Mouse (Mus musculus) midbrain, embryonic 12.5 days (tissue): ENCODE results near the gene Akap13. TPM values are rescaled to one million over a fixed set of nuclear protein-coding genes. Genes with fewer than 3 reads are reported as not detected.

ENCODE experiments used
- ATAC-seq: fragments of 200-750 bp; cut with Nextera tagmentation; 2 replicates; pipeline ENCODE4 v1.8.0; 2017; ENCODE audit warnings: low read depth, moderate TSS enrichment, moderate library complexity; ENCODE audit not compliant: low FRiP score
- H3K27ac ChIP-seq: fragments of 300-500 bp; sonication (generic); replicated peaks from 2 replicates; pipeline ENCODE4 v1.5.1; 2016; ENCODE audit warnings: mild to moderate bottlenecking
- H3K27me3 ChIP-seq: fragments of 300-500 bp; sonication (generic); 2 replicates; pipeline ENCODE4 v1.6.1; 2016; ENCODE audit warnings: mild to moderate bottlenecking
- H3K36me3 ChIP-seq: fragments of 300-500 bp; sonication (generic); 2 replicates; pipeline ENCODE4 v1.6.1; 2016
- H3K4me1 ChIP-seq: fragments of 300-500 bp; sonication (generic); 2 replicates; pipeline ENCODE4 v1.6.1; 2016
- H3K4me2 ChIP-seq: fragments of 300-500 bp; sonication (generic); replicated peaks from 2 replicates; pipeline ENCODE4 v1.6.1; 2016; ENCODE audit warnings: mild to moderate bottlenecking, moderate library complexity
- H3K4me3 ChIP-seq: fragments of 300-500 bp; sonication (generic); 2 replicates; pipeline ENCODE4 v1.5.1; 2016; ENCODE audit warnings: mild to moderate bottlenecking
- H3K9ac ChIP-seq: fragments of 300-500 bp; sonication (generic); replicated peaks from 2 replicates; pipeline ENCODE4 v1.6.1; 2016; ENCODE audit warnings: mild to moderate bottlenecking, moderate library complexity
- H3K9me3 ChIP-seq: fragments of 300-500 bp; sonication (generic); 2 replicates; pipeline ENCODE4 v1.6.1; 2016; ENCODE audit warnings: mild to moderate bottlenecking
- WGBS: fragments of 180-500 bp; shearing (Covaris S2); methylation state at CpG from one replicate; pipeline ENCODE4 v1.1.7; 2016; 5-methylcytosine and 5-hydroxymethylcytosine counted together
- polyA plus RNA-seq: library from polyadenylated mRNA; unstranded; fragments of >200 nt; fragmentation: Nextera tagmentation; extraction: Ambion mirVana; gene quantifications from 2 replicates; pipeline ENCODE4 v1.2.1, GENCODE M21; 2016

Gene Akap13
- polyA plus RNA-seq, 1 experiment from 2014 or later, result 32.9 TPM

DNA sequence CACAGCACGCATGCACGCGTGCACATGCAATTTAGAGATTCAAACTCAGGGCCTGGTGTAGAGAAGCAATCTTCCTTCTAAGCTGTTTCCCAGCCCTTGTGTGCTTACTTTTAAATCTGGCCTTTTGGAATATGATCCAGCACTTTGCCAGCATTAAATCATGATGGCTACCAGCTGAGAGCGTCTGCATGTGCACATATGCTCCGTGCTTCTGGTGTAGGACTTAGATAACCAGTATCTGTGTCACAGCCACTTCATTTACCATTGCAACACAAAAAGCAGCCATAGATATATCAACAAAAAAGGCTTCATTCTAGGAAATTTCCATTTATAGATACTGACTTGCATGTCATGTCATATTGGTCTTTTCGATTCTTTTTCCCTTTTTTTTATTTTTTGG, 249.5 kb downstream of the Akap13 start:
- H3K4me1 ChIP-seq, result no peaks in the 10 kb centered on the region
- H3K9me3 ChIP-seq, result no peaks in the 10 kb centered on the region
- no peak for ATAC-seq
- no peaks in the 10 kb centered on the region for H3K27me3 ChIP-seq
- peaks cover 26% of the 10 kb centered on the region; the same call in 1 of the 2 replicates for H3K36me3 ChIP-seq
- H3K9ac ChIP-seq, result no peak overlapping the region
- H3K27ac ChIP-seq, result no peak overlapping the region
- H3K4me3 ChIP-seq, result no peak overlapping the region
- H3K4me2 ChIP-seq, result no peak overlapping the region
- 95% methylated on average over 6 of the region's 6 CpGs for WGBS

DNA sequence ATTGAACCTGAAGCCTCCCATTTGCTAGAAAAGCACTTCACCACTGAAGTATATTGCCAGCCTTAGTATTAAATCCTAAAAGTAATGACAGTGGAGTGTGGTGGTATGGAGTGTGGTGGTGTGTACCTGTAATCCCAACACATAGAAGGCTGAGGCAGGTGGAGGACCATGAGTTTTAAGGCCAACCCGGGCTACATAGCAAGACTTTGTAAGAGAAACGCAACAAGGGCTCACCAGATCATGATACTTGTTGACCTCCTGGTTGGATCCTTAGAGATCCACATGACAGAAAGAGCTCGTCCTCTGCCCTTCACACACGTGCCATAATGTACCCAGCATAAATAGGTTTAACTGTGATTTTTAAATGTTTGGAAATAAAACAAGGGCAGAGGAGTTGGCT, 254.6 kb downstream of the Akap13 start:
- Histone ChIP-seq H3K27me3 (no peaks in the 10 kb centered on the region), H3K27ac (no peak overlapping the region), H3K4me1 (no peaks in the 10 kb centered on the region), H3K4me2 (no peak overlapping the region), H3K9me3 (no peaks in the 10 kb centered on the region), H3K9ac (no peak overlapping the region), H3K36me3 (0 out of 2 replicates have a peak, but pooled peaks cover 13% of the 10 kb centered on the region), H3K4me3 (no peak overlapping the region)
- 93% methylated on average over 4 of the region's 4 CpGs for WGBS
- ATAC-seq, result no peak

DNA sequence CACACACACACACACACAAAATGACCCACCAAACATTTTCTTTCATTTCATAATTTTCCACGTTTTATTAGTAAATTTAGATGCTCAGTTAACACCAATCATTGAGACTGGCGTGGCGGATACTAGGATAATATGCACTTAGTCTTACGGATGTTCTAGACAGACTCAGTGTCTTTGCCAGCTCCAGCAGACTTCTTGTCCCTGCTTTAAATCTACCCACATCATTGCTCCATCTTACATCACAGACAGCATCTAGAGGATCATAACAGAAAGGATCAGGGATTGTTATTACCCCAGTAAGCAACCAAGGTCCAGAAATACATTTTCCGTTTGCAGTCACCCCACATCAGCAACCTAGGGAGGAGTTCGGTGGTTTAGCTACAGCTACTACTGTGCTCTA, 255.6 kb downstream of the Akap13 start:
- H3K9me3 ChIP-seq, result no peaks in the 10 kb centered on the region
- H3K27me3 ChIP-seq, result no peaks in the 10 kb centered on the region
- 0 out of 2 replicates have a peak, but pooled peaks cover 11% of the 10 kb centered on the region for H3K36me3 ChIP-seq
- no peak overlapping the region for H3K4me3 ChIP-seq
- H3K9ac ChIP-seq, result no peak overlapping the region
- no peak overlapping the region for H3K4me2 ChIP-seq
- no peaks in the 10 kb centered on the region for H3K4me1 ChIP-seq
- H3K27ac ChIP-seq, result no peak overlapping the region
- 93% methylated on average over 6 of the region's 6 CpGs for WGBS
- no peak for ATAC-seq

DNA sequence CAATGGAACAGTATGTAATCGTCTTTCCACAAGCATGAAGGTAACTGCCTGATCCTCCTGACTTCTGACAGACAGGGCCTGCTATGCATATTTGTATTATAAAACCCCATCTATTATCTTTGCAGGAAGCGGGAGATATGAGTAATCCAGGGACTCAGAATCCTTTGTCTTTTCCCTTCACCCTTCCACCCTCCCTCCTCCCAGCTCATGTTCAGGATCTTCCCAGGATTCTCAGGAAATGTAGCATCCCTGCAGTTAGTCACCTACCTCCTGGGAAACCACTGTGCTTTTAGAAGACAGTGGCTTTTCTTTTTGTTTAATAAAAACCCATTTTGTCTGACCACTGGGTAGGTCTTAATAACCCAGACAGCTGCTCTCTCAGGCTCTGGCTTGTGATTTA, 256.1 kb downstream of the Akap13 start:
- Histone ChIP-seq H3K4me2 (no peak overlapping the region), H3K4me1 (no peaks in the 10 kb centered on the region), H3K4me3 (no peak overlapping the region), H3K9me3 (no peaks in the 10 kb centered on the region), H3K27me3 (no peaks in the 10 kb centered on the region), H3K9ac (no peak overlapping the region), H3K36me3 (0 out of 2 replicates have a peak, but pooled peaks cover 9% of the 10 kb centered on the region), H3K27ac (no peak overlapping the region)
- WGBS, result 64% methylated on average over 2 of the region's 2 CpGs
- ATAC-seq, result no peak

DNA sequence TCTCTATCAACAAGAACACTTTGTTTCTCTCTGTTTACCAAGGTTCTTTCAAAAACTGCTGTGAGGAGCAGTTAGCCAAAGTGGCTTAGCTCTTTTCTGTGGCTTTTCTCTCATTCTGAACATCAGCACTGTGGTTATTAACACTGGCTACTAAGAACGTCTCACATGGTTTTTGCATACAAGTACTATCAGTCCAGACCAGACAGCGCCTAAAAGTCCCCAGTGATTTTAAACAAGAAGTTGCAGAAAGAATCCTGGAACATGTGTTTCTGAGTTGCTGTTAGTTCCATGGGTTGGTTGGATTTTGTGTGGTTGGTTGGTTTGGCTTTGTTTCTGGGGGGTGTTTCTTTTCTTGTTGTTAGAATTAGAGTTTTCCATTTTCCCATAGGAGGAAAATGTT, 257.5 kb downstream of the Akap13 start:
- H3K9ac ChIP-seq, result no peak overlapping the region
- no peaks in the 10 kb centered on the region for H3K9me3 ChIP-seq
- H3K4me3 ChIP-seq, result no peak overlapping the region
- 0 out of 2 replicates have a peak, but pooled peaks cover 5% of the 10 kb centered on the region for H3K36me3 ChIP-seq
- no peaks in the 10 kb centered on the region for H3K27me3 ChIP-seq
- no peak for ATAC-seq
- no peak overlapping the region for H3K27ac ChIP-seq
- WGBS, result 75% methylated on average over 2 of the region's 2 CpGs
- H3K4me1 ChIP-seq, result no peaks in the 10 kb centered on the region
- H3K4me2 ChIP-seq, result no peak overlapping the region

DNA sequence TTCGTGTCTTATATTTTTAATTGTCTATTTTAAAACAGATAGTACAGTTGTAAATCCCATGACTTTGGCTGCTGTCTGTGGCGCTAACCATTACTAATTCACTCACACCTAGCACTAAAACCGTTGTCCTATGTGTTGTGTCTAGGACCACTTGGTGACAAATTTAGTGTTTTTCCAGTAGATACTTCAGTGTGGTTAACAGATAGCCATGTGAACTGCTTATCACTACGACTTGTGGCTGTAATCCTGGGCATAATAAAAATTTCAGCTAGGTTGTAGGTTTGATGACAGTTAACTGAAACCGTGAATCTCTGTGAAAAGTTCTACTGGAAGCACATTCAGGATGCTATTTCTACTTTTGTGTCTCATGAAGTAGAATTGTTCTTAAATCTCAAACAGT, 258.6 kb downstream of the Akap13 start:
- Histone ChIP-seq H3K4me3 (no peak overlapping the region), H3K36me3 (no peaks in the 10 kb centered on the region), H3K27ac (no peak overlapping the region), H3K4me2 (no peak overlapping the region), H3K27me3 (no peaks in the 10 kb centered on the region), H3K9ac (no peak overlapping the region), H3K4me1 (no peaks in the 10 kb centered on the region), H3K9me3 (no peaks in the 10 kb centered on the region)
- no peak for ATAC-seq
- 95% methylated on average over 5 of the region's 5 CpGs for WGBS

DNA sequence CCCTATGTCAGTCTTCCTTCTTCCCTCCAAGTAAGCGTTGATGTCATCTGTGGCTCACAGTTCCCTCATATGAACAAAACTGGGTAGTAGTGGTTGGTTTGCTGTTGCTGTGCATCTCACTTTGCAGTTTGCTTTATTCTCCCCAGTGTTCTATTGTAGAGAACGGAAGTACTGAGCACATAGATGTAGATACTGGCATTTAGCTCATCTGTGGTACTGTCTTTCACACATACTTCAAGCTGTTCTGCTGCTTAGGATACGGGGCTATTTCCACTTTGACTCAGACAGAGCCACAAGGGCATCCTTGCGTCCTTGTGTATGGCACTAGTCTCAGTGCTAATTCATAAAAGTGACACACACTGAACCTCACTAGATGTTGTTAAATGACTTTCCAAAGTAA, 259.7 kb downstream of the Akap13 start:
- H3K4me3 ChIP-seq, result no peak overlapping the region
- H3K36me3 ChIP-seq, result no peaks in the 10 kb centered on the region
- H3K4me2 ChIP-seq, result no peak overlapping the region
- H3K4me1 ChIP-seq, result no peaks in the 10 kb centered on the region
- no peak overlapping the region for H3K9ac ChIP-seq
- WGBS, result 98% methylated on average over 4 of the region's 4 CpGs
- ATAC-seq, result no peak
- no peaks in the 10 kb centered on the region for H3K27me3 ChIP-seq
- H3K27ac ChIP-seq, result no peak overlapping the region
- H3K9me3 ChIP-seq, result no peaks in the 10 kb centered on the region

DNA sequence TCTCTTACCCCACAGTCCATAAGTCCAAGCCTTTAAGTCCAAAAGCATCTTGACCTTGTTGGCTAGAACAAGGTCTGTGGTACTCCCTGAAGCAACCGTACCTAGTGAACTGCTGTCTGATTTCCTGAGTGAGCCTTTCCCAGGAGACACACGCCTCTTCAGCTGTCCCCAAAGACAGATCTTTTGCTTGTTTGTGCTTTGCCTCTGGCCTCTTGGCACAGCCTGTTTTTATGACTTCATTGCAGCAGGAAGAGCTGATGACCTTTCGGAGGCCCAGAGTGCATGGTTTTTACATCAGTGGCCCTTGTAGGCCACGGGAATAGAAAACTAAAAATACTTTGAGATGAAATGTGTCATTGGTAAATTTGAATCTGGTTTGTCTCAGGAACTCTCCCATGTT, 260.6 kb downstream of the Akap13 start:
- H3K9ac ChIP-seq, result no peak overlapping the region
- no peaks in the 10 kb centered on the region for H3K4me1 ChIP-seq
- WGBS, result 86% methylated on average over 4 of the region's 4 CpGs
- no peak for ATAC-seq
- H3K36me3 ChIP-seq, result no peaks in the 10 kb centered on the region
- no peak overlapping the region for H3K4me3 ChIP-seq
- no peaks in the 10 kb centered on the region for H3K27me3 ChIP-seq
- no peak overlapping the region for H3K4me2 ChIP-seq
- no peaks in the 10 kb centered on the region for H3K9me3 ChIP-seq
- no peak overlapping the region for H3K27ac ChIP-seq

DNA sequence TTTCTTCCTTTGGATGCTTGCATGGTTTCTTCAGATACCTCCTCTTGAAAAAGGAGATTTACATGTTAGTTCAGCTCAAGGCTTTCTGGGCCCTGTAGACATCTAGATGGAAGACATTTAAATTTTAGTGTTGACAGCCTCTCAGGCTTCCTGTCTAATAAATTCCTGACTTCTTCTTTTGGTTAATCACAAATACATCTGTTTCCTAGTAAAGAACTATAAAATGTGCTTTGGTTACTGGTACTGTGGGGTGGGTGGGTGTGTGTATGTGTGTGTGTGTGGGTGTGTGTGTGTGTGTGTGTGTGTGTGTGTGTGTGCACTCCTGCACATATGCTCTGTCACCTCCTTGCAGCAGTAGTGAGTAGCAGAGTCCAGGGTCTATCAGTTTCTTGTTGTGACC, 262.0 kb downstream of the Akap13 start:
- H3K36me3 ChIP-seq, result no peaks in the 10 kb centered on the region

DNA sequence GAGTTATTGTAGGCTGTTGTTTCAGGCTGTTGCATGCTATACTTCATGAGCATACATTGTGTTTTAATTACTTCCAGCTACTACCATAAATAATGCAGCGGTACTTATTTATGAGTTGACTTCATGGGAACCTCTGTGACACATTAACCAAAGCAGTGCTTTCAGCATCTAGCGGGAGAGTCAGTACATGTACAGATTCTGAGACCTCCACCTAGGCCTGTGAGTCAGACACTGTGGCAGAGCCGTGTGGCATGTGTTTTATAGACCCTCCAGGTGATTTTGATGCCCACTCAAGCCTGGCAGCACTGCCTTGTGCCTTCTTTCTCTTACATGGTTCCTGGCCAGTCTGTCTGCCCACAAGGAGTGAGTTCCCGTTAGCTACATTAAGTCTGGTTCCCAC, 266.0 kb downstream of the Akap13 start:
- H3K36me3 ChIP-seq, result peaks cover 20% of the 10 kb centered on the region
- no peaks in the 10 kb centered on the region for H3K27me3 ChIP-seq
- no peaks in the 10 kb centered on the region for H3K4me1 ChIP-seq
- no peak for ATAC-seq
- 96% methylated on average over 4 of the region's 4 CpGs for WGBS
- no peaks in the 10 kb centered on the region for H3K9me3 ChIP-seq
- H3K9ac ChIP-seq, result no peak overlapping the region
- H3K27ac ChIP-seq, result no peak overlapping the region
- H3K4me3 ChIP-seq, result no peak overlapping the region
- no peak overlapping the region for H3K4me2 ChIP-seq

More for the DNA sequence above, 262.0 kb downstream of the Akap13 start:
- no peak overlapping the region for H3K4me2 ChIP-seq
- no peak for ATAC-seq
- no peaks in the 10 kb centered on the region for H3K27me3 ChIP-seq
- no peaks in the 10 kb centered on the region for H3K9me3 ChIP-seq
- H3K4me1 ChIP-seq, result no peaks in the 10 kb centered on the region
- no peak overlapping the region for H3K9ac ChIP-seq
- no peak overlapping the region for H3K27ac ChIP-seq
- H3K4me3 ChIP-seq, result no peak overlapping the region

DNA sequence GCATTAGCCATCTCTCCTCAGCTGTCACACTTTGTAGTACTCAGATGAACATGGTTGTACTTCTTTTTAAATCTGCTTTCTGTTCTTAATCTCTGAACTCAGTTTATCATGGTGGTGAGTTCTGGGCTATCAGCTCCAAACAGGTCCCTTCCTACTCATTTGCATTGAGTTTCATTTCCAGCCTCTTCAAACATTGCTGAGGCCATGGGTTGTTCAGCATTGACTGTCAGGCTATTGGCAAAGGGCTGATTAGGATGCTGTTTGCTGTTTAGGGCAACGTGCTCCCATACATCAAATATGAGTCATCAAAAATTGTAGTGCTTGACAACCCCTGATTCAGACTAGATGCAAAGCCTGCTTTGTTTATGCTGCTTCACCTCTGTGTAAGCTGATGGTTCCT, 268.7 kb downstream of the Akap13 start:
- peaks cover 39% of the 10 kb centered on the region for H3K36me3 ChIP-seq
- WGBS, result 94% methylated on average over 1 of the region's 1 CpGs
- H3K4me2 ChIP-seq, result no peak overlapping the region
- H3K9me3 ChIP-seq, result no peaks in the 10 kb centered on the region
- no peaks in the 10 kb centered on the region for H3K27me3 ChIP-seq
- no peak overlapping the region for H3K27ac ChIP-seq
- no peak overlapping the region for H3K9ac ChIP-seq
- no peak for ATAC-seq
- no peak overlapping the region for H3K4me3 ChIP-seq
- H3K4me1 ChIP-seq, result no peaks in the 10 kb centered on the region

DNA sequence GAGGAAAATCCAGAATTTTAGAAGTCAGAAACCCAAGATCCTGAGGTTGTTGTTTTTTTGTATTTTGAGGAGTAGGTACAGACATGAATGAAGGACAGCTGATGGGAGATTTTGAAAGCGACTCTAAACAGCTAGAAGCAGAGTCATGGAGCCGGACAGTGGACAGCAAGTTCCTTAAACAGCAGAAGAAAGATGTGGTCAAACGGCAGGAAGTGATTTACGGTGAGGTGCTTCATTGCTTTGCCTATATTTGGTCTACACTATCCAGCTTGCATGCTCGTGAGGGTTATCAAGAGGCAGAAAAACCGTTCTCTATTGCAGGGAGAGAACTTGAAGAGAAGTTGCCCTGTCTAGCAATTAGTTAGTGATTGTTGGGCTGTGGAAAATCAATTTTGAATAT, 270.6 kb downstream of the Akap13 start:
- H3K4me3 ChIP-seq, result no peak overlapping the region
- H3K9me3 ChIP-seq, result no peaks in the 10 kb centered on the region

DNA sequence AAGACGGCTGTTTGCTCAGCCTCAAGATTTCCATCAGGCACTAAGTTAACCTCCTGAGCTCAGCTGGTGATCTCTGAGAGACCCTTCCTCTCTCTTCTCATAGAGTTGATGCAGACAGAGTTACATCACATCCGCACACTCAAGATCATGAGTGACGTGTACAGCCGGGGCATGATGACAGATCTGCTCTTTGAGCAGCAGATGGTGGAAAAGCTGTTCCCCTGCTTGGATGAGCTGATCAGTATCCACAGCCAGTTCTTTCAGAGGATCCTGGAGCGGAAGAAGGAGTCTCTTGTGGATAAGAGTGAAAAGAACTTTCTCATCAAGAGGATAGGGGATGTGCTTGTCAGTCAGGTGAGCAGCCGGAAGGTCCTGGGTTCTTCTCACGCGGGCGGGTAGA, 271.5 kb downstream of the Akap13 start:
- Histone ChIP-seq H3K9me3 (no peaks in the 10 kb centered on the region), H3K4me1 (no peaks in the 10 kb centered on the region), H3K36me3 (peaks cover 62% of the 10 kb centered on the region), H3K27me3 (no peaks in the 10 kb centered on the region), H3K4me3 (no peak overlapping the region), H3K27ac (no peak overlapping the region), H3K4me2 (no peak overlapping the region), H3K9ac (no peak overlapping the region)
- 98% methylated on average over 9 of the region's 9 CpGs for WGBS
- ATAC-seq, result no peak

More for the DNA sequence above, 270.6 kb downstream of the Akap13 start:
- no peak overlapping the region for H3K4me2 ChIP-seq
- H3K27ac ChIP-seq, result no peak overlapping the region
- no peak for ATAC-seq
- 95% methylated on average over 6 of the region's 6 CpGs for WGBS
- H3K36me3 ChIP-seq, result peaks cover 55% of the 10 kb centered on the region
- H3K9ac ChIP-seq, result no peak overlapping the region
- no peaks in the 10 kb centered on the region for H3K4me1 ChIP-seq
- H3K27me3 ChIP-seq, result no peaks in the 10 kb centered on the region
